Mouse (Mus musculus) forebrain, embryonic 14.5 days (tissue): ENCODE results near the gene Nfatc2ip. TPM values are rescaled to one million over a fixed set of nuclear protein-coding genes. Genes with fewer than 3 reads are reported as not detected.
A peak's percentile ranks its signal among the peaks of the same experiment; 100 is the strongest.
"Not testable (repeated sequence)": the region's sequence is repeated elsewhere in the genome, so short reads cannot be mapped to it uniquely, and the experiment has no call there.

ENCODE experiments used
- ATAC-seq: fragments of 200-750 bp; cut with Nextera tagmentation; 2 replicates; pipeline ENCODE4 v1.8.0; 2017; ENCODE audit warnings: mild to moderate bottlenecking, moderate library complexity
- DNase-seq: peaks from one replicate; pipeline ENCODE4 v3.0.0-alpha.2; 2015; ENCODE audit warnings: low spot score
- H3K27ac ChIP-seq: fragments of 300-500 bp; sonication (generic); 2 replicates; pipeline ENCODE4 v1.5.1; 2014; ENCODE audit warnings: low read depth, mild to moderate bottlenecking, control low read depth, low read length, moderate library complexity
- H3K27me3 ChIP-seq: fragments of 300-500 bp; sonication (generic); replicated peaks from 2 replicates; pipeline ENCODE4 v1.6.1; 2014; ENCODE audit warnings: low read length, control low read depth, mixed read lengths; ENCODE audit not compliant: control insufficient read depth, insufficient read depth
- H3K36me3 ChIP-seq: fragments of 300-500 bp; sonication (generic); 2 replicates; pipeline ENCODE4 v1.6.1; 2014; ENCODE audit warnings: low read length, control low read depth; ENCODE audit not compliant: control insufficient read depth, insufficient read depth
- H3K4me1 ChIP-seq: fragments of 300-500 bp; sonication (generic); 2 replicates; pipeline ENCODE4 v1.6.1; 2014; ENCODE audit warnings: antibody characterized with exemption, low read length, control low read depth; ENCODE audit not compliant: control insufficient read depth, insufficient read depth
- H3K4me2 ChIP-seq: fragments of 300-500 bp; sonication (generic); 2 replicates; pipeline ENCODE4 v1.6.1; 2014; ENCODE audit warnings: mild to moderate bottlenecking, control low read depth, low read length
- H3K4me3 ChIP-seq: fragments of 300-500 bp; sonication (generic); 2 replicates; pipeline ENCODE4 v1.5.1; 2014; ENCODE audit warnings: low read depth, low read length, control low read depth
- H3K9ac ChIP-seq: fragments of 300-500 bp; sonication (generic); 2 replicates; pipeline ENCODE4 v1.6.1; 2014; ENCODE audit warnings: mild to moderate bottlenecking, low read length, control low read depth, moderate library complexity
- H3K9me3 ChIP-seq: fragments of 300-500 bp; sonication (generic); replicated peaks from 2 replicates; pipeline ENCODE4 v1.6.1; 2016; ENCODE audit warnings: low read length, control low read depth, mixed read lengths; ENCODE audit not compliant: control insufficient read depth
- WGBS: fragments of 180-500 bp; shearing (Covaris S2); extraction: QIAGEN DNeasy Blood & Tissue Kit; methylation state at CpG from one replicate; pipeline ENCODE4 v1.1.7; 2014; 5-methylcytosine and 5-hydroxymethylcytosine counted together
- polyA plus RNA-seq: library from polyadenylated mRNA; unstranded; fragments of >200 nt; fragmentation: Nextera tagmentation; extraction: Ambion mirVana; gene quantifications from 2 replicates; pipeline ENCODE4 v1.2.1, GENCODE M21; 2014

Gene Nfatc2ip
- polyA plus RNA-seq, 1 experiment from 2014 or later: 3.7 TPM

DNA sequence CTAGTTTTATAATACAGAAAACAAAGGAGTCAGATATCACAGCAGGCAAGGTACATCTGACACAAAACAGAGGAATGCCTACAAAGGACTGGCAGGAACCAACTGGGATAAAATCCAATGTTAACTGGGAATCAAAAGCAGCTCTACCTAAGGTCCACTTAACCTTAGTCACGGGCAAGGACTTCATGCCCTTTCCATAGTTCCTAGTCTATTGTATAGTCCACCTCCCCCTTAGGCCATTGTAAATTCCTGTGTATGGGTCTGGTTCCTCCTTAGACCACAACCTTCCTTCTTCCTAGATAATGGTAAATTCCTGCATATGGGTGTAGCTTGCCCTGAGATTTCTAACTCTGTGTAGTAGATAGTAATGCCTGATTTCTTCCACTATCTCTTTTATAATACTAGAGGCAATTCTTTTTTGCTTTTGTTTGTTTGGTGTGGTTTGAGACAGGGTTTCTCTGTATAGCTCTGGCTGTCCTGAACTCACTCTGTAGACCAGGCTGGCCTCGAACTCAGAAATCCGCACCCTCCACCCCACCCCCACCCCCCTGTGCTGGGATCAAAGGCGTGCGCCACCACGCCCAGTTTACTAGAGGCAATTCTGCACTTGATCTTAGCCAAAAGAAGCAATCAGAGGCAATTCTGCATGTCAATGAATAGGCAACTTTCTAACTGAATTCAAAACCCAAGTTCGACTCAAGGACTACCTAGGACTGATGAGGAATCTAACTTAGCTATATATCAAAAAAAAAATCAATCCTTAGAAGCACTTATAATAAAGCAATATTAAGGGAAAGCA is 4.3 kb downstream of the Nfatc2ip start:
- ATAC-seq, H3K27me3 ChIP-seq, H3K9me3 ChIP-seq, H3K9ac ChIP-seq, H3K27ac ChIP-seq, H3K4me1 ChIP-seq, DNase-seq, H3K4me2 ChIP-seq, H3K4me3 ChIP-seq: not testable (repeated sequence)
- H3K36me3 ChIP-seq: peaks cover 28% of the 10 kb centered on the region
- 88% methylated on average over 7 of the region's 7 CpGs for WGBS

DNA sequence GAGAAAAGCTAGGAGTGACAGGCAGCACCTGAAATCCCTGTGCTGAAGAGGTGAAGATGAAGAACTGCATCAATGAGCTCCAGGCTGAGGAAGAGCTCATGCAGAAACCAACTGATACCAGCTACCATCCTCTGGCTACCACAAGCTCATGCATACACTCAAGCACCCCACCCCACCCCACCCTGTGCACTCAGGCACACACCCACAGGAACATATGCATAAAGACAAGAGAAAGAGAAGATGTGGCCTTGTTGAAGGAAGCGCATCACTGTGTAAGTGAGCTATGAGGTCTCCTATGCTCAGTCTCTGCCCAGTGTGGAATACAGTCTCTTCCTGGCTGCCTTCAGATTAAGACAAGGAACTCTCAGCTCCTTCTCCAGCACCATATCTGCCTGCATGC is 8.4 kb downstream of the Nfatc2ip start:
- peaks cover 56% of the 10 kb centered on the region for H3K36me3 ChIP-seq
- H3K4me2 ChIP-seq: no peak overlapping the region
- no peaks in the 10 kb centered on the region for H3K9me3 ChIP-seq
- no peaks in the 10 kb centered on the region for H3K4me1 ChIP-seq
- no peak overlapping the region for H3K9ac ChIP-seq
- ATAC-seq (no peak), DNase-seq (no peak)
- no peak overlapping the region for H3K4me3 ChIP-seq
- no peaks in the 10 kb centered on the region for H3K27me3 ChIP-seq
- no peak overlapping the region for H3K27ac ChIP-seq
- WGBS: 94% methylated on average over 1 of the region's 1 CpGs

DNA sequence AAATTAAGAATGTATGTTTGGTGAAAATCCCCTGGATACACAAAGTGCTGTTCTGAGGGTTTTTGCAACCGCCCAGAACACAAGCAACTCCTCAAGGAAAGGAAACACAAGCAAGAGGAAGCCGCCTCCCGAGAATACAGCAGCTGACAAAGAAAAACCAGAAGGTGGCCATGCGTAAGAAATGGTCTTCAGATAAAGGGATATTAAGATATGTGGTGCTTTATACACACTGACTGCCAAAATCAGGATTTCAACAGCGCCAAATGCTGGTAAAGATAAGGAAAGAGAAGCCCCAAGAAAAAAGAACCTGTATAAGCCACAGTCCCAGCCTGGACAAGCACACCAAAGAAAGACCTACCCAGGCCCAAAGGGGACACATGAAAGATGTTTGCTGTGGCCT is 13.0 kb downstream of the Nfatc2ip start:
- Histone ChIP-seq H3K27ac (no peak overlapping the region), H3K4me3 (no peak overlapping the region), H3K9me3 (no peaks in the 10 kb centered on the region), H3K27me3 (no peaks in the 10 kb centered on the region), H3K4me2 (no peak overlapping the region), H3K9ac (no peak overlapping the region), H3K4me1 (no peaks in the 10 kb centered on the region), H3K36me3 (peaks cover 37% of the 10 kb centered on the region)
- DNase-seq (no peak), ATAC-seq (no peak)
- WGBS: 79% methylated on average over 5 of the region's 5 CpGs

DNA sequence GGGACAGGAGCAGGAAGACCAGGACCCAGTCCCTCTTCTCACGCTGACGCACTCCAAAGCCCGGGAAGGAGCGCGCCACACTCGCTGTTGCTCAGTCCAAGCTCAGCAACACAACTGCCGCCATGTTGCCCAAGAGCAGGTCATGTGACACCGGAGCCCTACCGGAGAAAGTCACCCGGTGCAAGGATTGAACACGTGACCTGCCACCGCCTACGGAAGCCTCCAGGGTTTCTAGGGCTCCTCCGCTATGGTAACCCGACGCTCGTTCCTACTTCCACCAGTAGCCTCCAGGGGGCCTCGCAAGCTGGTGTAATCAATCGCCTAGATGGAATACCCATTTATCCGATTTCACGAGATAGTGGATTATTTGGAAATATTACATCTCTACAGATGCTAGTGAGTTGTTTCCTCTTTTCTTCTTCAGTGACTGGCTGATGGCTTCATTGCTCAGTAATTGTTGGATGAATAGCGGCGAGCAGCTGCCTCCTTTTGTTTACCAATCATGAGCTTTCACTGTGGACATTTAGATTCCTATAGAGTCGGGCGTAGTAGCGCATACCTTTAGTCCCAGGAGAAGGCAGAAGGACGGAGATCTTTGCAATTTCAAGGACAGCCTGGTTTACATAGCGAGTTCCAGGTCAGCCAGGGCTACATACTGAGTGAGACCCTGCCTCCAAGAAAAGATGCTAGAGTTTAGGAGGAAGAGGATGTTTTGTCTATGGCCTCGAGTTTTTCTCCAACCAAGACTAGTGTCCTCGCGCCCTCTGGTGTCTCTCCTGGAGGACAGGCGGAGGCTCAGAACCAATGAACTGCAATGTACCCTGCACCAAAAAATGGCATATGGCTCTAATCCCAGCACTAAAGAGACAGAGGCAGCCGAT is 19.0 kb downstream of the Nfatc2ip start, which contains the start of gene Spns1:
Gene Spns1 (minus strand): TSS at position 173 of the 881 bp plus-strand sequence.
- H3K27me3 ChIP-seq: no peaks in the 10 kb centered on the region
- peak within 1 kb of the TSS; percentile 88 for H3K9ac ChIP-seq
- DNase-seq: peak; percentile 99
- under 1% methylated on average over 33 of the region's 33 CpGs for WGBS
- H3K4me2 ChIP-seq: peak within 1 kb of the TSS; percentile 90
- peak within 1 kb of the TSS; percentile 73 for H3K27ac ChIP-seq
- ATAC-seq: peak; percentile 98
- H3K36me3 ChIP-seq: peaks cover 21% of the 10 kb centered on the region
- peaks cover 8% of the 10 kb centered on the region for H3K4me1 ChIP-seq
- peak within 1 kb of the TSS; percentile 92 for H3K4me3 ChIP-seq
- H3K9me3 ChIP-seq: no peaks in the 10 kb centered on the region

DNA sequence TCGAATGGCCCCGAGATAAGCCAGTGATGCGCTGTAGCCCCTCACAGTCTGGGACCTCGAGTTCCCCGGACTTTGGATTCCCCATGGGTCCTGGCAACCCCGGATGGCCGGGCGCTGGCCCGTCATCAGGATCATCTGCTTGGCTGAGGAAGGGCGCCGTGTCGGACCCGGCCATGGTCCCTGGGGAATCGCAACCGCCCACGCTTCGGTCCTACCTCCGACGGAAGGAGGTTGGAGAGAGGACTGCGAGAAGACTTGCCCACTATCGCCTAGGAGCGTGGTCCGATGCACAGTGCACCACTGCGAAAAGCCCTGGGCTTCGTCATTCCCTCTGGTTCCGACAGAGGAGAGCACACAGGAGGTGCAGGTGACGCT is 19.6 kb downstream of the Nfatc2ip start:
- Histone ChIP-seq H3K27me3 (no peaks in the 10 kb centered on the region), H3K4me3 (peak overlapping the region; percentile 92), H3K4me2 (peak overlapping the region; percentile 90), H3K4me1 (peaks cover 8% of the 10 kb centered on the region), H3K9ac (peak overlapping the region; percentile 88), H3K27ac (peak overlapping the region; percentile 33; the same call in 1 of the 2 replicates), H3K9me3 (no peaks in the 10 kb centered on the region), H3K36me3 (peaks cover 27% of the 10 kb centered on the region)
- DNase-seq (no peak), ATAC-seq (peak; percentile 70; the same call in 1 of the 2 replicates)
- WGBS: under 1% methylated on average over 27 of the region's 27 CpGs

DNA sequence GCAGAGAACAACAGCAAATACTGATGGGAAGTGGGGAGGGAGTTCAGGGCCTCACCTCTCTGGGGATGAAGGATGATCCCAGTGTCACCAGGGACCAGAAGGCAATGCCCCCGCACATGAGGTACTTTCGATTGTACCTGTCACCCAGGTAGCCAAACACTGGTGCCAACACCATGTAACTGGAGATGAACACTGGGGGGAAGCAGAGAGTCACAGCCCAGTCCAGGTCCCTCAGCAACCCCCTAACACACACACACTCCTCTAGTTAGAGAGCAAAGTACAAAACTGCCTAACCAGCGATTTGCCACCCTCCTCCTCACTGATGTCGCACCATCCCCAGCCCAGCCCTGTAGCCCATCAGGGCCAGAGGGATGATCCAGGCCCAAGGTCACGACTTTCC is 21.5 kb downstream of the Nfatc2ip start:
- H3K4me3 ChIP-seq: no peak overlapping the region
- H3K4me2 ChIP-seq: no peak overlapping the region
- no peaks in the 10 kb centered on the region for H3K27me3 ChIP-seq
- WGBS: 78% methylated on average over 5 of the region's 5 CpGs
- peaks cover 46% of the 10 kb centered on the region for H3K36me3 ChIP-seq
- H3K9ac ChIP-seq: no peak overlapping the region
- DNase-seq (no peak), ATAC-seq (no peak)
- H3K27ac ChIP-seq: no peak overlapping the region
- H3K9me3 ChIP-seq: no peaks in the 10 kb centered on the region
- peaks cover 8% of the 10 kb centered on the region for H3K4me1 ChIP-seq

DNA sequence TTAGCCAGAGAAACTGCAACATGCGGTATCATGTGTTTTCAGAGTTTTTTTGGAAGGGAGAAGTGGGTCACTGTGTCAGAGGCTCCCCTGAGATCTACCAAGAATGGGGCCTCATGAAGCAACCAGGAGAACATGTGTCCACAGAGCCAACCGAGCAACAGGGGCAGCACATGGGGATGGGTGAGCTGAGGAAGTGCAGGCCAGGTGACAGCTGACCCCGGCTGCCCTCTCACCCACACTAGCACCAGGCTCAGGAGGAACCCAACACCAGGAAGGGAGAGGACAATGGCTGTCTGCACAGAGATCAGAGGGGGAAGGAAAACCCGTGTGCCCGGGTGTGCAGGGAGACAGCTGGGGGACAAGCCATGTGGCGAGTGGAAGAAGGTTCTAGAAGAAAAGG is 22.0 kb downstream of the Nfatc2ip start:
- H3K4me1 ChIP-seq: peaks cover 8% of the 10 kb centered on the region
- no peaks in the 10 kb centered on the region for H3K9me3 ChIP-seq
- H3K27ac ChIP-seq: no peak overlapping the region
- DNase-seq (no peak), ATAC-seq (no peak)
- peaks cover 51% of the 10 kb centered on the region for H3K36me3 ChIP-seq
- H3K27me3 ChIP-seq: no peaks in the 10 kb centered on the region
- no peak overlapping the region for H3K4me3 ChIP-seq
- WGBS: 89% methylated on average over 6 of the region's 6 CpGs
- H3K9ac ChIP-seq: no peak overlapping the region
- H3K4me2 ChIP-seq: no peak overlapping the region

DNA sequence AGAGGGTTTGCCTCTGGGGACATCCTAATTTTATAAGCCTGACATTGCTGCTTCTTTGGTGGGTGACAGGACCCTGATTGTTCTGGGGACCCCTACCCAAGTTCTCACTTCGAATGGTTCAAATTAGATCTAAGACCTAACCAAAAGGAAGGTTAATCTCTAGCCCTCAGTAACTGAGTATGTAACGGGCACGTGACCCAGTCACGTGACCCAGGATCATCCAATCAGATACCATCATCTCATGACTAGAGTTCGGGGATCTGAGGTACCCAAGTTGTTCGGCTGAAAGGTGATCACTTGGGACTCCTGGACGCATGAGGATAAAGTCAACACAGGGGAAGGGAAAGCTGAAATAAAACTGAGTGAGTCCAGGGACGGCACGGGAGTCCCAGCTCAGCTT is 23.5 kb downstream of the Nfatc2ip start:
- no peaks in the 10 kb centered on the region for H3K27me3 ChIP-seq
- ATAC-seq (no peak), DNase-seq (no peak)
- H3K4me3 ChIP-seq: no peak overlapping the region
- H3K27ac ChIP-seq: no peak overlapping the region
- peaks cover 8% of the 10 kb centered on the region for H3K4me1 ChIP-seq
- WGBS: 86% methylated on average over 9 of the region's 9 CpGs
- H3K36me3 ChIP-seq: peaks cover 56% of the 10 kb centered on the region
- H3K4me2 ChIP-seq: no peak overlapping the region
- H3K9ac ChIP-seq: no peak overlapping the region
- H3K9me3 ChIP-seq: no peaks in the 10 kb centered on the region
